Mouse (Mus musculus): ENCODE measurements around the gene Hoxb1. TPM values are rescaled to one million over a fixed set of nuclear protein-coding genes. Genes with fewer than 3 reads are reported as not detected.

Hoxb1 gene
- polyA plus RNA-seq, 1 experiment from 2014 or later = 0.05 TPM

GRCm38 (mm10) chr11:96371726-96372125 is 6.2 kb downstream of the Hoxb1 start:
- no peak overlapping the region for H3K27ac ChIP-seq
- H3K9ac ChIP-seq = no peak overlapping the region
- peaks cover 89% of the 10 kb centered on the region for H3K27me3 ChIP-seq
- DNase-seq = no peak
- no peak overlapping the region for H3K4me3 ChIP-seq (replicated peaks)
- H3K4me2 ChIP-seq = no peak overlapping the region
- no peaks in the 10 kb centered on the region for H3K4me1 ChIP-seq (replicated peaks)
- no peaks in the 10 kb centered on the region for H3K9me3 ChIP-seq (replicated peaks)
- WGBS (ENCODE audit: insufficient replicate concordance) = 40% methylated on average over 3 of the region's 3 CpGs
- H3K36me3 ChIP-seq = no peaks in the 10 kb centered on the region
- no peak for ATAC-seq (ENCODE audit: low read depth)

DNA sequence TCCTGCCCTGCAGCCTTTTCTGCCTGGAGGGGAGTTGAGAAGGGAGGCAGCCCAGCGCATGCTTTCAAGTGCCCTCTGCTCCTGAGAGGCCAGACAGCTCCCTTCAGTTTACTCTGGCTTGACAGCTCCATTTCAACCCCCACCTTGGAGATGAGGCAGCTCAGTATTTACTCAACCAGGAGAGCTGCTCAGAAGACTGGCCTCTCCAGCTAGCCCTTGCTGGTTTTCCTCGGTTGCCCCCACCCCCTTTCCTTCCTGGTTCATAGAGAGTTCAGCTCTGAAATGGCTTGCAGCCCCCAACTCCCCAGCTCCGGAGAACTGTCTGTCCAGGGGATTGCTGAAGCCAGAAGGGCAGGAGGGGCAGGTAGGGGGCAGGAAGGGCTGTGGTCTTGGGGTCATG is 7.0 kb downstream of the Hoxb1 start:
- no peak overlapping the region for H3K27ac ChIP-seq
- H3K4me2 ChIP-seq = no peak overlapping the region
- no peaks in the 10 kb centered on the region for H3K9me3 ChIP-seq (replicated peaks)
- no peak overlapping the region for H3K4me3 ChIP-seq (replicated peaks)
- ATAC-seq (ENCODE audit: low read depth) = no peak
- no peak for DNase-seq
- peaks cover 81% of the 10 kb centered on the region for H3K27me3 ChIP-seq
- no peaks in the 10 kb centered on the region for H3K4me1 ChIP-seq (replicated peaks)
- H3K9ac ChIP-seq = no peak overlapping the region
- no peaks in the 10 kb centered on the region for H3K36me3 ChIP-seq
- WGBS (ENCODE audit: insufficient replicate concordance) = 13% methylated on average over 3 of the region's 3 CpGs

DNA sequence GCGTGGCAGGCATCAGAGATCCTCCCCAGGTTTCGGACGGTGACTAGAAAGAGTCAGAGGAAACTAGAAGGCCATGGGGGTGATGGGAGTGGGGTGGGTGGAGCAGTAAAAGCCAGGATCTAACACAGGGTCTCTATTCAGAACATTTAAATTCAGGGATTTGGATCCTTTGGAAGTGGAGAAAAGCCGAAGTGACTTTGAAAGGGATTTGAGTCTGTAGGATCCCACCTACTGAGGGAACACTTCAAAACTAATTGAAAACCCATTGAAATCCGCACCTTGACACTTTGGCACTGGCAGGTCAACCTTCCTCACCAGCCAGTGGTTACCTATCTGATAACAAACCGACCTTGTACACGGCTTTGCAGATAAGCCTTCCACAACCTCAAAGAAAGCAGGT is 9.3 kb downstream of the Hoxb1 start:
- peaks cover 65% of the 10 kb centered on the region for H3K27me3 ChIP-seq

GRCm38 (mm10) chr11:96383381-96383780 is 17.8 kb downstream of the Hoxb1 start:
- H3K4me2 ChIP-seq = no peak overlapping the region
- ATAC-seq (ENCODE audit: low read depth) (no peak), DNase-seq (no peak)
- H3K4me3 ChIP-seq (replicated peaks) = no peak overlapping the region
- H3K27me3 ChIP-seq = peaks cover 27% of the 10 kb centered on the region
- H3K4me1 ChIP-seq (replicated peaks) = no peaks in the 10 kb centered on the region
- H3K9me3 ChIP-seq (replicated peaks) = no peaks in the 10 kb centered on the region
- no peaks in the 10 kb centered on the region for H3K36me3 ChIP-seq
- H3K9ac ChIP-seq = no peak overlapping the region
- 51% methylated on average over 5 of the region's 5 CpGs for WGBS (ENCODE audit: insufficient replicate concordance)
- H3K27ac ChIP-seq = no peak overlapping the region

More for the DNA sequence above, 9.3 kb downstream of the Hoxb1 start:
- Histone ChIP-seq H3K9me3 (replicated peaks) (no peaks in the 10 kb centered on the region), H3K36me3 (no peaks in the 10 kb centered on the region), H3K9ac (no peak overlapping the region), H3K27ac (no peak overlapping the region), H3K4me3 (replicated peaks) (no peak overlapping the region), H3K4me2 (no peak overlapping the region), H3K4me1 (replicated peaks) (no peaks in the 10 kb centered on the region)
- ATAC-seq (ENCODE audit: low read depth) = no peak
- 28% methylated on average over 7 of the region's 7 CpGs for WGBS (ENCODE audit: insufficient replicate concordance)
- no peak for DNase-seq

- Histone ChIP-seq H3K4me1 (replicated peaks) (no peaks in the 10 kb centered on the region), H3K4me3 (replicated peaks) (no peak overlapping the region), H3K27ac (no peak overlapping the region), H3K4me2 (no peak overlapping the region), H3K36me3 (no peaks in the 10 kb centered on the region), H3K27me3 (peaks cover 12% of the 10 kb centered on the region), H3K9me3 (replicated peaks) (no peaks in the 10 kb centered on the region), H3K9ac (no peak overlapping the region)
- ATAC-seq (ENCODE audit: low read depth) (no peak), DNase-seq (no peak)
- 65% methylated on average over 2 of the region's 2 CpGs for WGBS (ENCODE audit: insufficient replicate concordance)
These were observed 22.1 kb downstream of the Hoxb1 start for GRCm38 (mm10) chr11:96387635-96388034.

- no peak overlapping the region for H3K27ac ChIP-seq
- no peak overlapping the region for H3K4me2 ChIP-seq
- no peak overlapping the region for H3K9ac ChIP-seq
- H3K9me3 ChIP-seq (replicated peaks) = no peaks in the 10 kb centered on the region
- no peaks in the 10 kb centered on the region for H3K36me3 ChIP-seq
- peaks cover 18% of the 10 kb centered on the region for H3K27me3 ChIP-seq
- ATAC-seq (ENCODE audit: low read depth) (no peak), DNase-seq (no peak)
- peaks cover 4% of the 10 kb centered on the region; the same call in 1 of the 2 replicates for H3K4me1 ChIP-seq (replicated peaks)
- 27% methylated on average over 15 of the region's 15 CpGs for WGBS (ENCODE audit: insufficient replicate concordance)
- no peak overlapping the region for H3K4me3 ChIP-seq (replicated peaks)
These were observed 31.4 kb downstream of the Hoxb1 start for GRCm38 (mm10) chr11:96396772-96397626.

DNA sequence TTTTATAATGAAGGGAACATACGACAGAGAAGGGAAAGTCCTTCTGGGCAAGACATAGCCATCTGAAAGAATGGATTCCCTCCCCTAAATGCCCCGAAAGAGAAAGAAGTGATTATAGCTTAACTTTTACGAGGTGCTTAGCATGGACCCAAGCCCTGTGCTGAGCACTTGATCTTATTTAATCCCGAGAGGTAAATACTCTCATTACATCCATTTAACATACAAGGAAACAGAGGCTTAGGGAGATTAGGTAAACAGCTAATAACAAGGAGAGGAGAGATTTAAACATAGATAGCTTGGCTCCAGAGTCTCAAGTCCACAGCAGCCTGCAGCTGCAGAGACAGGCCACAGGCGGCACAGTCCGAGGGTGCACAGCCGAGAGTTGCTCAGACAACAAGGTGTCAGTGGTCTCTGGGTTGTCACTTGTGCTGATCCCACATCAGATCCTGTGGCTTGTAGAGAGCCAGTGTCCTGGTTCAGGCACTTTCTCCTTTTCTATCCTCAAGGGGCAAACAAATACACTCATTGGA is 32.3 kb downstream of the Hoxb1 start:
- no peak overlapping the region for H3K4me2 ChIP-seq
- H3K27me3 ChIP-seq = peaks cover 18% of the 10 kb centered on the region
- no peak overlapping the region for H3K4me3 ChIP-seq (replicated peaks)
- ATAC-seq (ENCODE audit: low read depth) (no peak), DNase-seq (no peak)
- H3K4me1 ChIP-seq (replicated peaks) = peaks cover 4% of the 10 kb centered on the region; the same call in 1 of the 2 replicates
- no peaks in the 10 kb centered on the region for H3K9me3 ChIP-seq (replicated peaks)
- H3K27ac ChIP-seq = no peak overlapping the region
- 44% methylated on average over 7 of the region's 7 CpGs for WGBS (ENCODE audit: insufficient replicate concordance)
- H3K36me3 ChIP-seq = no peaks in the 10 kb centered on the region
- H3K9ac ChIP-seq = no peak overlapping the region

DNA sequence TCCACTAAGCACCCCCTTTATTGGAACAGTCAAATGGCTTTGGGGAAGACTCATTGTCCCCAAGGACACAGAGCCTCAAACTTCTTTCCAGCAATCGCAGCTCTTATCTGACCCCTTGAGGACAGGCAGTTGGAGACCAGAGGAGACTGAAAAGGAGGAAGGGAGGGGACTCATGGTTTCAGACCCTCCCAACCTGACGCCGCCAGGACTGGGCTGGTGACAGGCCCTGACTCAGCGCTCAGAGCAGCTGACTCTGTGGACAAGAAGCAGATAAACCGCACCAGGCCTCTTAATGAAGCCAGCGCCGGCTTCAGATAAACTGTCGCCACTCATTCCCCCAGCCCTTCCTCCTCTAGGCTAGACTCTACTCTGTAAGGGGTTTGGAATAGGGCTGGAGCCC is 34.4 kb downstream of the Hoxb1 start:
- ATAC-seq (ENCODE audit: low read depth) = no peak

GRCm38 (mm10) chr11:96404016-96404604 is 38.6 kb downstream of the Hoxb1 start:
- Histone ChIP-seq H3K27me3 (peaks cover 51% of the 10 kb centered on the region), H3K9ac (no peak overlapping the region), H3K9me3 (replicated peaks) (no peaks in the 10 kb centered on the region), H3K27ac (no peak overlapping the region), H3K4me2 (no peak overlapping the region), H3K4me3 (replicated peaks) (no peak overlapping the region), H3K4me1 (replicated peaks) (peaks cover 6% of the 10 kb centered on the region; the same call in 1 of the 2 replicates), H3K36me3 (no peaks in the 10 kb centered on the region)
- WGBS (ENCODE audit: insufficient replicate concordance) = 14% methylated on average over 10 of the region's 10 CpGs
- DNase-seq (no peak), ATAC-seq (ENCODE audit: low read depth) (no peak)

More for the DNA sequence above, 34.4 kb downstream of the Hoxb1 start:
- Histone ChIP-seq H3K27me3 (peaks cover 28% of the 10 kb centered on the region), H3K9ac (no peak overlapping the region), H3K36me3 (no peaks in the 10 kb centered on the region), H3K4me2 (no peak overlapping the region), H3K4me1 (replicated peaks) (peaks cover 4% of the 10 kb centered on the region; the same call in 1 of the 2 replicates), H3K9me3 (replicated peaks) (no peaks in the 10 kb centered on the region), H3K27ac (no peak overlapping the region; the same call in 1 of the 2 replicates), H3K4me3 (replicated peaks) (no peak overlapping the region)
- 6% methylated on average over 8 of the region's 8 CpGs for WGBS (ENCODE audit: insufficient replicate concordance)
- no peak for DNase-seq

DNA sequence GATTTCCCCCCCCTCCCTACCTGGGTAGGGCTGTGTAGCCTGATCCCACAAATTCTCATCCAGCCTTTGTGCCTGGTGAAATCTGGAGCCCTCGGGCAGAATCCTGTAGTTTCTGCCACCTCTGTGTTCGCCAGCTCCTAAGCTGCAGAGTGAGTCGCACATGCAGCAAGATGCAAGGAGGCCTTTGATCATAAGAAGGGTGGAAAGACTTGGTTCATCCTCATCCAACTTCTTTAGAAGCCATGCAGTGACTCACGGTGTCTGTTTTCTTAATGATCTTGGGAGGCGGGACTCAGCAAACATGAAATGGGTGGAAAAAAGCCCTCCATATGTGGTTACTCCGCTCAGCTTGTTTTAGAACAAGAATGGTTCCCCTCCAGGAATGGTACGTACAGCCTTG is 39.3 kb downstream of the Hoxb1 start:
- DNase-seq = no peak
- WGBS (ENCODE audit: insufficient replicate concordance) = 57% methylated on average over 7 of the region's 7 CpGs
- Histone ChIP-seq H3K4me1 (replicated peaks) (peaks cover 6% of the 10 kb centered on the region; the same call in 1 of the 2 replicates), H3K27ac (no peak overlapping the region), H3K27me3 (peaks cover 48% of the 10 kb centered on the region), H3K9me3 (replicated peaks) (no peaks in the 10 kb centered on the region), H3K36me3 (no peaks in the 10 kb centered on the region), H3K9ac (no peak overlapping the region), H3K4me3 (replicated peaks) (no peak overlapping the region), H3K4me2 (no peak overlapping the region)
- no peak for ATAC-seq (ENCODE audit: low read depth)

- H3K27ac ChIP-seq = no peak overlapping the region
- H3K4me2 ChIP-seq = no peak overlapping the region
- DNase-seq = no peak
- no peak overlapping the region for H3K4me3 ChIP-seq (replicated peaks)
- H3K27me3 ChIP-seq = peaks cover 53% of the 10 kb centered on the region
- no peak for ATAC-seq (ENCODE audit: low read depth)
- no peaks in the 10 kb centered on the region for H3K9me3 ChIP-seq (replicated peaks)
- no peak overlapping the region for H3K9ac ChIP-seq
- H3K4me1 ChIP-seq (replicated peaks) = peaks cover 8% of the 10 kb centered on the region; the same call in 1 of the 2 replicates
- no peaks in the 10 kb centered on the region for H3K36me3 ChIP-seq
- WGBS (ENCODE audit: insufficient replicate concordance) = 52% methylated on average over 4 of the region's 4 CpGs
These were observed 40.0 kb downstream of the Hoxb1 start for GRCm38 (mm10) chr11:96405541-96405940.
